Mouse (Mus musculus) spleen, adult 2 months (tissue): ENCODE data around the gene Ccdc157.

Experiments used
- CTCF ChIP-seq: fragments of 200-500 bp; IDR thresholded peaks from 2 replicates; pipeline ENCODE4 v1.5.1; 2011; ENCODE audit warnings: mild to moderate bottlenecking, inconsistent platforms; ENCODE audit not compliant: insufficient read depth, insufficient read length, insufficient replicate concordance; ENCODE audit errors: extremely low read depth
- POLR2A ChIP-seq: fragments of 200-500 bp; IDR thresholded peaks from 2 replicates; pipeline ENCODE4 v1.6.1; 2011; ENCODE audit warnings: low read depth, low read length, inconsistent platforms

DNA sequence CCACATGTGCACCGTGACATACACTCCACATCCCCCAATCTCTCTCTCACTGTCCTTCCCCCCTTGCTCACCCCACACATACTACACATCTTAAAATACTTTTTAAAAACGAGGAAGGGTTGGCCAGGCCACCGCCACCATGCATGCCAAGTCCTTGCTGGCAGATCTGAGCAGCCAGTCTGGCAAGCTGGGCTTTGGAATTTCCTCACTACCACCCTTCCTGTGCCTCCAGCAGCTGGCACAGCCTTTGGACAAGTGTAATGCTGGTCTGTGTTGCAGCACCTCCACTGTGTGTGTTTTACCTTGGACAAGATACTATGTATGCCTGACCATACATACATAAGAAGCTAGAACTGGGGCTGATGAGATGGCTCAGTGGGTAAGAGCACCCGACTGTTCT lies 46.6 kb downstream of the Ccdc157 start:
- TF ChIP-seq CTCF (no peak), POLR2A (no peak)
